Mouse (Mus musculus) heart, embryonic 15.5 days (tissue): ENCODE measurements at regions not wholly inside any gene's neighbourhood (a gene's known extent, or its start where the extent isn't known, plus 50 kb on each side); places are given as distances from the start of the nearest gene placed in this dataset.

Experiments
- ATAC-seq: fragments of 200-750 bp; cut with Nextera tagmentation; replicated peaks from 2 replicates; pipeline ENCODE4 v1.8.0; 2017; ENCODE audit warnings: low read depth, moderate TSS enrichment; ENCODE audit not compliant: insufficient number of reproducible peaks, insufficient read depth, low FRiP score
- H3K27ac ChIP-seq: fragments of 300-500 bp; sonication (generic); 2 replicates; pipeline ENCODE4 v1.5.1; 2015; ENCODE audit warnings: mild to moderate bottlenecking, inconsistent platforms
- H3K27me3 ChIP-seq: fragments of 300-500 bp; sonication (generic); 2 replicates; pipeline ENCODE4 v1.6.1; 2015; ENCODE audit warnings: inconsistent platforms
- H3K36me3 ChIP-seq: fragments of 300-500 bp; sonication (generic); 2 replicates; pipeline ENCODE4 v1.6.1; 2015; ENCODE audit warnings: mild to moderate bottlenecking, inconsistent platforms
- H3K4me1 ChIP-seq: fragments of 300-500 bp; sonication (generic); replicated peaks from 2 replicates; pipeline ENCODE4 v1.6.1; 2015; ENCODE audit warnings: inconsistent platforms
- H3K4me2 ChIP-seq: fragments of 300-500 bp; sonication (generic); 2 replicates; pipeline ENCODE4 v1.6.1; 2015; ENCODE audit warnings: inconsistent platforms, mild to moderate bottlenecking, moderate library complexity
- H3K4me3 ChIP-seq: fragments of 300-500 bp; sonication (generic); 2 replicates; pipeline ENCODE4 v1.5.1; 2015; ENCODE audit warnings: mild to moderate bottlenecking, inconsistent platforms
- H3K9ac ChIP-seq: fragments of 300-500 bp; sonication (generic); 2 replicates; pipeline ENCODE4 v1.6.1; 2015; ENCODE audit warnings: mild to moderate bottlenecking, inconsistent platforms
- H3K9me3 ChIP-seq: fragments of 300-500 bp; sonication (generic); replicated peaks from 2 replicates; pipeline ENCODE4 v1.6.1; 2016; ENCODE audit warnings: inconsistent platforms
- WGBS: fragments of 180-500 bp; shearing (Covaris S2); methylation state at CpG from one replicate; pipeline ENCODE4 v1.1.7; 2015; ENCODE audit warnings: mixed read lengths; 5-methylcytosine and 5-hydroxymethylcytosine counted together

DNA sequence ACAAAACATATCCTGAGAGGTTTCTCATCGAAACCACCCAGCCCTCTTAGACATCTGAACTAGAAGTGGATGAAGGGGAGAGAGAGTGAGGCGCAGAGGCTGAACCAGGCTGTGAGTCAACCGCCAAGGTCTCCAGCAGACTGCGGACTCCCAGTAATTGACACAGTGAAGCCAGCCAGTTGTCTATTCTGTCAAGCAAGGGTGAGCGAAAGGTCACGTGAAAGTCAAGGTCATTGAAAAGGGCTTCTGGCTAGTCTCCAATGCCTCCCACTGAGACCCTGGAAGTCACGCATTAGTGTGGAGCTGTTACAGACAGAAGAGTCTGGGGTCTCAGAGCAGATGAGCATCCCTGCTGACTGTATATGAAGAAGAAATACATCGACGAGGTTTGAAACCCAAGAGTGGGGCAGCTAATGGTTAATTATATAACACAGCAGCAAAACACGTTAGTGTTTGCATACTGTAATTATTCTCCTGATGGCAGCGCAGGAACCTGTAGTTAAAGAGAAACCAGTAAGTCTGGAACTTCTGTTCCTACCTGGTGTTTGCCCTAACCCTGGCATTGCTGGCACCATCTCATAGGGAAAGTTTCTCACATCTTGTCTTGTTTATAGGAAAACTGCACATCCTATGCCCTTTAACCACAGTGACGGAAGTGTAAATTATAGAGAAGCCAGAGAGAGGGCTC is 181.5 kb upstream of the Jmjd1c start:
- 54% methylated on average over 12 of the region's 12 CpGs for WGBS
- Histone ChIP-seq H3K9ac (no peak overlapping the region), H3K27ac (no peak overlapping the region), H3K36me3 (no peaks in the 10 kb centered on the region), H3K27me3 (no peaks in the 10 kb centered on the region), H3K9me3 (no peaks in the 10 kb centered on the region), H3K4me2 (peak overlapping the region; percentile 33; the same call in 1 of the 2 replicates), H3K4me1 (peaks cover 46% of the 10 kb centered on the region), H3K4me3 (no peak overlapping the region)
- ATAC-seq, result no peak

- Histone ChIP-seq H3K4me3 (no peak overlapping the region), H3K9ac (no peak overlapping the region), H3K36me3 (no peaks in the 10 kb centered on the region), H3K9me3 (no peaks in the 10 kb centered on the region), H3K27ac (no peak overlapping the region), H3K27me3 (no peaks in the 10 kb centered on the region), H3K4me2 (no peak overlapping the region), H3K4me1 (peaks cover 42% of the 10 kb centered on the region)
- ATAC-seq, result no peak
- 45% methylated on average over 10 of the region's 10 CpGs for WGBS
Measured at GRCm38 (mm10) chr10:66915801-66916200, 180.1 kb upstream of the Jmjd1c start.

DNA sequence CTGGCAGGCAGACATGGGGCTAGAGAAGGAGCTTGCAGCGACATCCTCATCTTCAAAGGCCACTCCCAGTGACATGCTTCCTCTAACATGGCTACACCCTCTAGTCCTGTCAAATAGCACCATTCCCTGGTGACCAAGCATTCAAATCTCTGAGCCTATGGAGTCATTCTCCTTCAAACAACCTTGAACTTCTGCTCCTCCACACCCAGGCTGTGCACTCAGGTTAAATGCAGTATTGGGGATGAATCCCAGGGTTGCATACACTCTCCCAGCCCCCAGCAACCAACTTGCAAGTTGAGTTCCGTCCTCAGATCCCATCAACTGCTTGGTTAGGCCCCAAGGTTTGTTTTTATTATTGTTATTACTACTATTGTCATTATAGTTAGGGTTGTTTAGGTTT is 178.2 kb upstream of the Jmjd1c start:
- H3K4me2 ChIP-seq, result no peak overlapping the region
- H3K9ac ChIP-seq, result no peak overlapping the region
- peaks cover 47% of the 10 kb centered on the region for H3K4me1 ChIP-seq
- no peaks in the 10 kb centered on the region for H3K27me3 ChIP-seq
- H3K9me3 ChIP-seq, result no peaks in the 10 kb centered on the region
- H3K36me3 ChIP-seq, result no peaks in the 10 kb centered on the region
- H3K27ac ChIP-seq, result no peak overlapping the region
- H3K4me3 ChIP-seq, result no peak overlapping the region
- no peak for ATAC-seq
- 91% methylated on average over 2 of the region's 2 CpGs for WGBS

DNA sequence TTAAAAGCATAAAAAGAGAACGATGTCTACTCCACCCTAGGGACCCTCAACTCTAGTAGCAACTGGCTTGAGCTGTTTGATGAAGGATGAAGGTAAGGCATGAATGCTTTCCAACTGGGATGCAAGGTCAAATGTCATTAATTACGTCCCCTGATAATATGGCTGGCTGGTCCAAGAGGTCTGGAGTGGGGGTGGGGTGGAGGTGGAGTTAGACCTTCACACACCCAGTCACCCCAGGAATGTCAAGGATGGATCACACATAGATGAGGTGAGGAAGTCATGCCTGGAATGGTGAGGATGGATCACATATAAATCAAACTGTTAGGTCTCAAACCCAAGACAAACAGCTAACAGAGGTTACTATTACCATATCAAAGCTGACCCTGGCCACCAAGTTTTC is 177.2 kb upstream of the Jmjd1c start:
- no peak overlapping the region for H3K9ac ChIP-seq
- H3K4me3 ChIP-seq, result no peak overlapping the region
- H3K4me1 ChIP-seq, result peaks cover 38% of the 10 kb centered on the region
- 91% methylated on average over 2 of the region's 2 CpGs for WGBS
- no peaks in the 10 kb centered on the region for H3K27me3 ChIP-seq
- H3K27ac ChIP-seq, result no peak overlapping the region
- no peak for ATAC-seq
- H3K4me2 ChIP-seq, result no peak overlapping the region
- H3K9me3 ChIP-seq, result no peaks in the 10 kb centered on the region
- H3K36me3 ChIP-seq, result no peaks in the 10 kb centered on the region

DNA sequence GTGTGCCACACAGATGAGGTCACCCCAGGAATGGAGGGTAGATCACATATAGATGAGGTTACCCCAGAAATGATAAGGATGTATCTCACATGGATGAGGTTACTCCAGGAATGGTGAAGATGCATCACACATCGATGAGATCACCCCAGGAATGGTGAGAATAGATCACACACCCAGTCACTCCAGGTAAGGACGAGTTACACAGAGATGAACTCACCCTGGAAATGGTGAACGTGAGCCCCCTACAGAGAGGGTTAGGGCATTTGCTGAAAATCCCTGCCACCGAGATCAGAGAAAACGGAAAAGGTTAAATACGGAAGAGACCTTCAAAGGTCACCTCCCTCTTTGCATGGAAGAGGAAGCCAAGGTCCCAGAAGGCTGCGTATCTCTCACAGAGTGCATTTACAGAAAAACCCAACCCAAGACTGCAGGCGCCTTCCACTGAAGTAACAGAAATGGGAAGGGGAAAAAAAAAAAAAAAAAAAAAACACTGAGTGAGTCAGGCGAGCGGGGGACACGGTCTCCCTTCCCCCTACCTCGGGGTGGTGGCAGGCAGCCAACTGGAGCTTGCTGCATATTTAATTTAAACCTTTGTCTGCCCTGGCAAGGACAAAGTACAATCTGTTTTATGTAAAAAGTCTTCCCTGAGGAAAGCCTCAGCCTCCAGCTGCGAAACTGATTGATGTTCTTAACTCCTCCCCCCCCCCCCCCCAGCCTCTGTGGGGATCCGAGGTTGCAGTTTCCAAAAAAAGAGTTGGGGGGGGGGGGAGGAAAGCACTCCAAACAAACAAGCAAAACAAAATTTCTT is 175.8 kb upstream of the Jmjd1c start:
- Histone ChIP-seq H3K27ac (peak overlapping the region; percentile 96), H3K27me3 (no peaks in the 10 kb centered on the region), H3K36me3 (no peaks in the 10 kb centered on the region), H3K4me3 (peak overlapping the region; percentile 34), H3K4me1 (peaks cover 29% of the 10 kb centered on the region), H3K9ac (peak overlapping the region; percentile 38), H3K9me3 (no peaks in the 10 kb centered on the region), H3K4me2 (peak overlapping the region; percentile 61)
- ATAC-seq, result peak; percentile 31
- 0% methylated on average over 14 of the region's 14 CpGs for WGBS

- peak; percentile 89 for ATAC-seq
Measured at GRCm38 (mm10) chr10:66920761-66921684, 174.9 kb upstream of the Jmjd1c start.

GRCm38 (mm10) chr10:66921776-66922175 is 174.1 kb upstream of the Jmjd1c start:
- H3K36me3 ChIP-seq, result no peaks in the 10 kb centered on the region
- WGBS, result 29% methylated on average over 6 of the region's 6 CpGs
- no peak overlapping the region for H3K4me3 ChIP-seq
- ATAC-seq, result no peak
- H3K27me3 ChIP-seq, result no peaks in the 10 kb centered on the region
- H3K4me2 ChIP-seq, result peak overlapping the region; percentile 61
- H3K9me3 ChIP-seq, result no peaks in the 10 kb centered on the region
- H3K9ac ChIP-seq, result peak overlapping the region; percentile 29
- peak overlapping the region; percentile 96 for H3K27ac ChIP-seq
- H3K4me1 ChIP-seq, result peaks cover 37% of the 10 kb centered on the region

More at GRCm38 (mm10) chr10:66920761-66921684, 174.9 kb upstream of the Jmjd1c start:
- Histone ChIP-seq H3K27me3 (no peaks in the 10 kb centered on the region), H3K9ac (peak overlapping the region; percentile 29), H3K4me2 (peak overlapping the region; percentile 61), H3K4me1 (peaks cover 36% of the 10 kb centered on the region), H3K9me3 (no peaks in the 10 kb centered on the region), H3K36me3 (no peaks in the 10 kb centered on the region), H3K27ac (peak overlapping the region; percentile 96), H3K4me3 (peak overlapping the region; percentile 34)
- 3% methylated on average over 27 of the region's 27 CpGs for WGBS

GRCm38 (mm10) chr10:66922314-66922713 is 173.6 kb upstream of the Jmjd1c start:
- H3K4me2 ChIP-seq, result 0 out of 2 replicates have a peak overlapping the region, but pooled peaks have one; percentile 61
- H3K4me1 ChIP-seq, result peaks cover 37% of the 10 kb centered on the region
- H3K27me3 ChIP-seq, result no peaks in the 10 kb centered on the region
- H3K27ac ChIP-seq, result peak overlapping the region; percentile 96
- H3K9ac ChIP-seq, result 0 out of 2 replicates have a peak overlapping the region, but pooled peaks have one; percentile 9
- no peak overlapping the region for H3K4me3 ChIP-seq
- ATAC-seq, result no peak
- 40% methylated on average over 6 of the region's 6 CpGs for WGBS
- H3K9me3 ChIP-seq, result no peaks in the 10 kb centered on the region
- no peaks in the 10 kb centered on the region for H3K36me3 ChIP-seq

GRCm38 (mm10) chr10:66923947-66924346 is 172.0 kb upstream of the Jmjd1c start:
- no peaks in the 10 kb centered on the region for H3K27me3 ChIP-seq
- H3K36me3 ChIP-seq, result no peaks in the 10 kb centered on the region
- WGBS, result 80% methylated on average over 7 of the region's 7 CpGs
- no peak for ATAC-seq
- peaks cover 37% of the 10 kb centered on the region for H3K4me1 ChIP-seq
- H3K9me3 ChIP-seq, result no peaks in the 10 kb centered on the region
- no peak overlapping the region for H3K4me3 ChIP-seq
- H3K4me2 ChIP-seq, result no peak overlapping the region
- H3K9ac ChIP-seq, result no peak overlapping the region
- no peak overlapping the region for H3K27ac ChIP-seq

DNA sequence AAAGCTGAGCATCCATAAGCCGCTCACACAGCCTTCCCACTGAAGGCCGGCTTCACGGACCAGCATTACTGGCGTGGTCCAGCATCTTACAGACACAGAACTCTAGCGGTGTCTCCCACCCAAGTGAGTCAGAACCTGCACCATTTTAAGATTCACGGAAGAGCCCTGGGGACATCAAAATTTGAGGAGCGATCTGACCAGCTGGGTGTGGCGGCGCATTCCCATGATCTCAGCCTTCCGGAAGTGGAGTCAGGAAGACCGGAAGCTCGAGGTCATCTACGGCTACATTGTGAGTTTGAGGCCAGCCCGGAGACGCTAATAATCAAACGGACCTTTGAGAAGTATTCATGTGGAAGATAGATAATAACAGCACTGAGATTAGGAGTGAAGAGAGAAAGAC is 171.5 kb upstream of the Jmjd1c start:
- H3K4me1 ChIP-seq, result peaks cover 36% of the 10 kb centered on the region
- H3K4me3 ChIP-seq, result no peak overlapping the region
- WGBS, result 77% methylated on average over 16 of the region's 16 CpGs
- H3K27ac ChIP-seq, result no peak overlapping the region
- H3K4me2 ChIP-seq, result no peak overlapping the region
- H3K36me3 ChIP-seq, result no peaks in the 10 kb centered on the region
- ATAC-seq, result no peak
- H3K9ac ChIP-seq, result no peak overlapping the region
- H3K9me3 ChIP-seq, result no peaks in the 10 kb centered on the region
- no peaks in the 10 kb centered on the region for H3K27me3 ChIP-seq

- 22% methylated on average over 6 of the region's 6 CpGs for WGBS
- H3K4me1 ChIP-seq, result peaks cover 28% of the 10 kb centered on the region
- H3K9ac ChIP-seq, result no peak overlapping the region
- no peaks in the 10 kb centered on the region for H3K27me3 ChIP-seq
- no peak overlapping the region for H3K27ac ChIP-seq
- no peaks in the 10 kb centered on the region for H3K9me3 ChIP-seq
- H3K36me3 ChIP-seq, result no peaks in the 10 kb centered on the region
- ATAC-seq, result no peak
- no peak overlapping the region for H3K4me3 ChIP-seq
- H3K4me2 ChIP-seq, result no peak overlapping the region
Measured at GRCm38 (mm10) chr10:66925553-66926127, 170.3 kb upstream of the Jmjd1c start.
